Mouse (Mus musculus): ENCODE measurements around the gene Creld1.

DNA sequence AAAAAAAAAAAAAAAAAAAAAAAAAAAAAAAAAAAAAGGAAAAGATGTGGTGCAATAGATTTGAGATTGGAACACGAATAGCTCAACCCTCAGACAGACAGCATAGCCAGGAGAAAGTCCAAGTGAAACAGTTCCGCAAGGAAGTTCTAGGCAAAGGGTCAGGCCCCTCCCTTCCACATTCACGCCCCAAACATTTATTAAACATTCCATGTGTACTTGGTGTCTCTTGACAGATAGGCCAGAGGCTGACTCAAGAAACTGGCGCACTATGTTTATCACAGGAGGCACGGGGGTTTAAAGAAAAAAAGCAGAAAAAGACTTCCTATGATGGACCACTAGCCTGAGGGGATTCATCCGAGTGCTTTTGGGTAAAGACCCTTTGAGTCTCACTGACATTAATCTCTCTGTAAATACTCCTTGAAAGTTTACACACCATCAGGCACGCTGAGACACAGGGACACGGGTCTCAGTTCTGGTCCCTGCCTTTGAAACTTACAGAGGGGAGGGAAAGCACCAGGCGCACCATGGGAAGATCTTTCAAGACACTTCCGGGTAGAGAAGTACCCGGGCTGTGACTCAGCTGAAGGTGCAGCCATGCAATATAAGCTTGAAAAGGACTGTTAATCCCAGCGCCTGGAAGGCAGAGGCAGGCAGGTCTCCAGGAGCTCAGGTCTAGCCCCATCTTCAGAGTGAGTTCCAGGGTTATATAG, 44.2 kb upstream of the Creld1 start:
- TF ChIP-seq POLR2A (IDR thresholded peaks at IDR 0.05; ENCODE audit: insufficient read depth, low read length) (no peak), EP300 (IDR thresholded peaks at IDR 0.05; ENCODE audit: insufficient read depth, low read depth, low read length) (no peak)

Data from ES-Bruce4 (cell line).